Mouse (Mus musculus) C2C12 (cell line): ENCODE measurements around the gene Ap5s1. TPM values are rescaled to one million over a fixed set of nuclear protein-coding genes. Genes with fewer than 3 reads are reported as not detected.

ENCODE experiments used
- H3K27me3 ChIP-seq: one replicate; pipeline ENCODE4 v1.6.1; 2011; ENCODE audit not compliant: control insufficient read depth, insufficient read depth, insufficient read length
- H3K36me3 ChIP-seq: one replicate; pipeline ENCODE4 v1.6.1; 2011; ENCODE audit not compliant: control insufficient read depth, insufficient read depth
- H3K4me3 ChIP-seq: one replicate; pipeline ENCODE4 v1.5.1; 2011; ENCODE audit warnings: mild to moderate bottlenecking, control low read depth; ENCODE audit not compliant: poor library complexity, insufficient read depth, severe bottlenecking
- H3K79me2 ChIP-seq: one replicate; pipeline ENCODE4 v1.6.1; 2011; ENCODE audit not compliant: control insufficient read depth, insufficient read depth
- H3K79me3 ChIP-seq: one replicate; pipeline ENCODE4 v1.6.1; 2011; ENCODE audit warnings: low read depth, control low read depth
- H3ac ChIP-seq: one replicate; pipeline ENCODE3; 2011; ENCODE audit warnings: low read depth; ENCODE audit not compliant: control insufficient read depth, insufficient read length
- CEBPB ChIP-seq: IDR thresholded peaks from one replicate; pipeline ENCODE4 v1.6.1; 2011; ENCODE audit warnings: low read depth, mild to moderate bottlenecking, control low read depth, moderate library complexity
- CTCF ChIP-seq: IDR thresholded peaks from one replicate; pipeline ENCODE4 v1.5.1; 2011; ENCODE audit not compliant: control insufficient read depth, insufficient read depth, insufficient read length
- FOSL1 ChIP-seq: IDR thresholded peaks from one replicate; pipeline ENCODE4 v1.8.0; 2011; ENCODE audit warnings: mild to moderate bottlenecking, low read length; ENCODE audit not compliant: poor library complexity, insufficient read depth, severe bottlenecking
- MAX ChIP-seq: IDR thresholded peaks from one replicate; pipeline ENCODE4 v1.6.1; 2011; ENCODE audit warnings: mild to moderate bottlenecking, control low read depth
- MYOD1 ChIP-seq: IDR thresholded peaks from one replicate; pipeline ENCODE4 v1.6.1; 2011; ENCODE audit warnings: low read depth; ENCODE audit not compliant: control insufficient read depth, insufficient read length
- MYOG ChIP-seq: IDR thresholded peaks from one replicate; pipeline ENCODE4 v1.6.1; 2011; ENCODE audit not compliant: control insufficient read depth, insufficient read length; ENCODE audit errors: extremely low read depth
- USF1 ChIP-seq: IDR thresholded peaks from one replicate; pipeline ENCODE4 v1.6.1; 2011; ENCODE audit warnings: low read depth, mild to moderate bottlenecking, control low read depth, moderate library complexity
- polyA plus RNA-seq: library from polyadenylated mRNA; unstranded; fragments of >200 nt; fragmentation: generic; extraction: Trizol; gene quantifications from one replicate; pipeline ENCODE4 v1.2.1, GENCODE M21; 2012; ENCODE audit warnings: missing spikeins

Gene Ap5s1
- polyA plus RNA-seq, 1 experiment = 24.1 TPM

GRCm38 (mm10) chr2:131232558-131232957 lies 25.7 kb downstream of the Ap5s1 start:
- Histone ChIP-seq H3K27me3 (no peaks in the 10 kb centered on the region), H3K79me3 (peaks cover 2% of the 10 kb centered on the region), H3K36me3 (peaks cover 7% of the 10 kb centered on the region), H3ac (no peak overlapping the region), H3K79me2 (peaks cover 27% of the 10 kb centered on the region), H3K4me3 (no peak overlapping the region)
- TF ChIP-seq MYOD1 = no peak
- TF ChIP-seq CTCF = no peak
- no peak for TF ChIP-seq MYOG
- no peak for TF ChIP-seq FOSL1
- no peak for TF ChIP-seq MAX
- TF ChIP-seq USF1 = no peak
- no peak for TF ChIP-seq CEBPB

GRCm38 (mm10) chr2:131233307-131234126 lies 26.6 kb downstream of the Ap5s1 start, which contains the start of gene Mavs:
Mavs (plus strand) TSS chr2:131234063.
- H3K79me3 ChIP-seq = peaks cover 2% of the 10 kb centered on the region
- peaks cover 27% of the 10 kb centered on the region for H3K79me2 ChIP-seq
- H3K27me3 ChIP-seq = no peaks in the 10 kb centered on the region
- peak within 1 kb of the TSS; percentile 82 for H3ac ChIP-seq
- peak within 1 kb of the TSS; percentile 72 for H3K4me3 ChIP-seq
- no peak for TF ChIP-seq FOSL1
- no peak for TF ChIP-seq MAX
- no peak for TF ChIP-seq CEBPB
- no peak for TF ChIP-seq MYOD1
- TF ChIP-seq USF1 = no peak
- no peak for TF ChIP-seq MYOG
- TF ChIP-seq CTCF = no peak
- peaks cover 8% of the 10 kb centered on the region for H3K36me3 ChIP-seq

- H3K27me3 ChIP-seq = no peaks in the 10 kb centered on the region
Measured at GRCm38 (mm10) chr2:131234127-131234650, 27.3 kb downstream of the Ap5s1 start.

GRCm38 (mm10) chr2:131234970-131235635 lies 28.2 kb downstream of the Ap5s1 start:
- Histone ChIP-seq H3K4me3 (peak overlapping the region; percentile 72), H3K79me3 (peaks cover 2% of the 10 kb centered on the region), H3K36me3 (peaks cover 19% of the 10 kb centered on the region), H3K27me3 (no peaks in the 10 kb centered on the region), H3K79me2 (peaks cover 27% of the 10 kb centered on the region), H3ac (peak overlapping the region; percentile 50)
- no peak for TF ChIP-seq CTCF
- no peak for TF ChIP-seq CEBPB

More at GRCm38 (mm10) chr2:131234127-131234650, 27.3 kb downstream of the Ap5s1 start:
- Histone ChIP-seq H3K4me3 (peak overlapping the region; percentile 72), H3K79me3 (peaks cover 2% of the 10 kb centered on the region), H3K79me2 (peaks cover 27% of the 10 kb centered on the region), H3K36me3 (peaks cover 11% of the 10 kb centered on the region), H3ac (peak overlapping the region; percentile 82)
- TF ChIP-seq CTCF (no peak), CEBPB (no peak), MAX (no peak), MYOD1 (no peak), FOSL1 (no peak), USF1 (no peak), MYOG (no peak)

- no peaks in the 10 kb centered on the region for H3K79me3 ChIP-seq
- no peaks in the 10 kb centered on the region for H3K79me2 ChIP-seq
- TF ChIP-seq FOSL1 (no peak), MYOD1 (no peak), MYOG (no peak), CEBPB (no peak), USF1 (no peak), CTCF (no peak), MAX (no peak)
- H3K4me3 ChIP-seq = no peak overlapping the region
- H3K36me3 ChIP-seq = peaks cover 71% of the 10 kb centered on the region
- no peaks in the 10 kb centered on the region for H3K27me3 ChIP-seq
- H3ac ChIP-seq = no peak overlapping the region
Measured at GRCm38 (mm10) chr2:131242180-131242579, 35.3 kb downstream of the Ap5s1 start.
